9 mouse cellular contexts compared by ENCODE assay signal in genomic region chr15:98870179-98871069, GRCm38 (mm10). TPM values are rescaled to one million over a fixed set of nuclear protein-coding genes. Genes with fewer than 3 reads are reported as not detected.
A peak's percentile ranks its signal among the peaks of the same experiment; 100 is the strongest.
DNase-seq lines count a peak whose midpoint lies in the region; ATAC-seq and TF ChIP-seq lines count a peak whose summit lies in the region.
"Had no signal": no experiment of that assay in that cellular context is flagged by ENCODE, and none has a peak within 500 bp of the region (broad histone marks: within the 10 kb centered on the region; RNA-seq: fewer than 3 reads in every experiment).

No protein-coding gene starts in this region.

- under 1% methylated on average over 15 of the region's 16 CpGs for WGBS in heart, adult 2 months
- WGBS in intestine, postnatal 0 days, result under 1% methylated on average over 14 of the region's 16 CpGs
- under 1% methylated on average over 15 of the region's 16 CpGs for WGBS in liver, postnatal 0 days (ENCODE audit: insufficient replicate concordance)
- 2% methylated on average over 16 of the region's 16 CpGs for WGBS in spleen, adult 2 months

- ATAC-seq in intestine, postnatal 0 days, result no peak
- ATAC-seq in liver, postnatal 0 days, result no peak

- H3K4me1 ChIP-seq in heart, adult 2 months (ENCODE audit: control insufficient read depth, insufficient read depth, low read length), result peaks cover 14% of the 10 kb centered on the region
- H3K4me1 ChIP-seq in intestine, postnatal 0 days (replicated peaks; ENCODE audit: control insufficient read depth, insufficient read depth, low read length), result 0 out of 2 replicates have a peak, but pooled peaks cover 7% of the 10 kb centered on the region
- H3K4me1 ChIP-seq in liver, postnatal 0 days (ENCODE audit: insufficient read depth), result peaks cover 32% of the 10 kb centered on the region
- H3K4me1 ChIP-seq in spleen, adult 2 months (ENCODE audit: control insufficient read depth, insufficient read depth, insufficient read length), result peaks cover 21% of the 10 kb centered on the region

- peak; percentile 53 to 59 for DNase-seq in heart, adult 2 months
- no peak for DNase-seq in heart, postnatal 25 days (ENCODE audit: low spot score)
- DNase-seq in cerebellum, adult 11-12 months, result peak; percentile 77
- peak; percentile 48 for DNase-seq in gastrocnemius, adult 18-20 months (ENCODE audit: low spot score)
- peak; percentile 52 for DNase-seq in liver, postnatal 0 days
- DNase-seq in spleen, adult 2 months (ENCODE audit: low read depth in 1 of 2, low spot score in 2 of 2), result no peak
- DNase-seq in natural killer cell, adult 2 months (ENCODE audit: low spot score in 2 of 2), result no peak

- peak overlapping the region; percentile 100 for H3K27ac ChIP-seq in heart, adult 2 months
- H3K27ac ChIP-seq in intestine, postnatal 0 days (ENCODE audit: low read depth, low read length), result peak overlapping the region; percentile 98
- peak overlapping the region; percentile 96 for H3K27ac ChIP-seq in liver, postnatal 0 days (ENCODE audit: low read depth)
- peak overlapping the region; percentile 100 for H3K27ac ChIP-seq in spleen, adult 2 months (ENCODE audit: insufficient read depth, low read length)

- H3K4me3 ChIP-seq in heart, adult 2 months, result peak overlapping the region; percentile 99
- peak overlapping the region; percentile 87 for H3K4me3 ChIP-seq in intestine, postnatal 0 days (ENCODE audit: low read depth, low read length)
- H3K4me3 ChIP-seq in liver, postnatal 0 days (ENCODE audit: low read depth, low read length), result peak overlapping the region; percentile 87
- H3K4me3 ChIP-seq in spleen, adult 2 months (ENCODE audit: extremely low read depth, insufficient read depth, insufficient read length), result peak overlapping the region; percentile 100

- H3K27me3 ChIP-seq in heart, adult 2 months (ENCODE audit: control insufficient read depth, insufficient read depth, low read length), result no peaks in the 10 kb centered on the region
- no peaks in the 10 kb centered on the region for H3K27me3 ChIP-seq in intestine, postnatal 0 days (replicated peaks; ENCODE audit: control insufficient read depth, insufficient read depth, low read length)
- H3K27me3 ChIP-seq in liver, postnatal 0 days (ENCODE audit: insufficient read depth, low read length), result no peaks in the 10 kb centered on the region
- no peaks in the 10 kb centered on the region for H3K27me3 ChIP-seq in spleen, adult 2 months (ENCODE audit: control insufficient read depth, insufficient read depth, low read length)

- TF ChIP-seq POLR2A in heart, adult 2 months (IDR thresholded peaks at IDR 0.05; ENCODE audit: insufficient read depth, low read depth, low read length), result no peak
- no peak for TF ChIP-seq POLR2A in spleen, adult 2 months (IDR thresholded peaks at IDR 0.05; ENCODE audit: low read depth, low read length)

- H3K79me2 ChIP-seq in heart, adult 2 months (replicated peaks; ENCODE audit: control insufficient read depth, insufficient read depth, low read length), result peaks cover 8% of the 10 kb centered on the region; the same call in 1 of the 2 replicates

- H3K9ac ChIP-seq in heart, adult 2 months (ENCODE audit: low read depth, low read length), result peak overlapping the region; percentile 97
- H3K9ac ChIP-seq in intestine, postnatal 0 days (ENCODE audit: low read depth, low read length), result peak overlapping the region; percentile 98
- peak overlapping the region; percentile 99 for H3K9ac ChIP-seq in liver, postnatal 0 days (replicated peaks)

- H3K9me3 ChIP-seq in intestine, postnatal 0 days (ENCODE audit: control insufficient read depth), result no peaks in the 10 kb centered on the region
- no peaks in the 10 kb centered on the region for H3K9me3 ChIP-seq in liver, postnatal 0 days (ENCODE audit: low read length)

- no peak for TF ChIP-seq EP300 in heart, adult 2 months (IDR thresholded peaks at IDR 0.05; ENCODE audit: insufficient read depth, low read depth, low read length)
- no peak for TF ChIP-seq EP300 in liver, postnatal 0 days (IDR thresholded peaks at IDR 0.05; ENCODE audit: low read depth)

- no peaks in the 10 kb centered on the region; the same call in 1 of the 2 replicates for H3K36me3 ChIP-seq in heart, adult 2 months (ENCODE audit: control insufficient read depth, insufficient read depth, low read length)
- peaks cover 14% of the 10 kb centered on the region for H3K36me3 ChIP-seq in intestine, postnatal 0 days (ENCODE audit: control insufficient read depth, insufficient read depth)
- H3K36me3 ChIP-seq in liver, postnatal 0 days (replicated peaks; ENCODE audit: insufficient read depth, low read length), result peaks cover 17% of the 10 kb centered on the region
- H3K36me3 ChIP-seq in spleen, adult 2 months (ENCODE audit: control insufficient read depth, insufficient read depth, low read length), result peaks cover 7% of the 10 kb centered on the region

- TF ChIP-seq CTCF in heart, adult 2 months (IDR thresholded peaks at IDR 0.05), result no peak
- no peak for TF ChIP-seq CTCF in intestine, postnatal 0 days (IDR thresholded peaks at IDR 0.05; ENCODE audit: low read depth)
- no peak for TF ChIP-seq CTCF in liver, postnatal 0 days (IDR thresholded peaks at IDR 0.05; ENCODE audit: low read depth)
- no peak for TF ChIP-seq CTCF in spleen, adult 2 months (IDR thresholded peaks at IDR 0.05; ENCODE audit: extremely low read depth, insufficient read depth, insufficient read length, insufficient replicate concordance)

- intact Hi-C loops in heart, adult 2 months (cut with DNase I), result loop anchor here (2.0 kb wide), 1 partner anchor 40 kb away; the partner anchor contains the start of gene Prkag1
- intact Hi-C loops in heart, postnatal 25 days (cut with DNase I), result no loop called here

- peak overlapping the region; percentile 86 for H3K4me2 ChIP-seq in intestine, postnatal 0 days (replicated peaks; ENCODE audit: low read depth)
- peak overlapping the region; percentile 98 for H3K4me2 ChIP-seq in liver, postnatal 0 days (ENCODE audit: low read depth, low read length)

RNA-seq across cellular contexts. Expression of gene Kmt2d, which starts 0.6 kb away (rescaled TPM):
- 10 to 100 TPM; 51.3 to 56.5 TPM for total RNA-seq in heart, adult 2 months (2021)
- polyA plus RNA-seq in heart, adult 2 months (2012; rRNA removed), result 17.1 and 17.7 TPM in 2 replicates
- total RNA-seq in heart, postnatal 25 days (2021), result 10 to 100 TPM; 52.1 to 57.7 TPM
- 10 to 100 TPM; 43.2 to 50.1 TPM for total RNA-seq in gastrocnemius, adult 18-20 months (2021)
- polyA plus RNA-seq in intestine, postnatal 0 days (2015; fragmentation: Nextera tagmentation; extraction: Ambion mirVana), result 5.3 and 6.5 TPM in 2 replicates
- polyA plus RNA-seq in liver, postnatal 0 days (2015; fragmentation: Nextera tagmentation; extraction: Ambion mirVana), result 3.0 and 3.6 TPM in 2 replicates
- polyA plus RNA-seq in spleen, adult 2 months (2012; rRNA removed), result 55.6 and 58.7 TPM in 2 replicates

RNA-seq across cellular contexts. Expression of gene Rhebl1, which starts 23.9 kb away (rescaled TPM):
- total RNA-seq in heart, adult 2 months (2021), result 1 to 10 TPM; 1.6 to 2.3 TPM
- polyA plus RNA-seq in heart, adult 2 months (2012; rRNA removed), result 3.7 and 4.4 TPM in 2 replicates
- 1 to 10 TPM; 2.0 to 2.8 TPM for total RNA-seq in heart, postnatal 25 days (2021)
- total RNA-seq in gastrocnemius, adult 18-20 months (2021), result 1 to 10 TPM; 1.3 TPM
- polyA plus RNA-seq in intestine, postnatal 0 days (2015; fragmentation: Nextera tagmentation; extraction: Ambion mirVana), result 9.4 and 9.7 TPM in 2 replicates
- 1.4 and 1.8 TPM in 2 replicates for polyA plus RNA-seq in liver, postnatal 0 days (2015; fragmentation: Nextera tagmentation; extraction: Ambion mirVana)
- polyA plus RNA-seq in spleen, adult 2 months (2012; rRNA removed), result 5.4 and 6.0 TPM in 2 replicates

RNA-seq across cellular contexts. Expression of gene Dhh, which starts 27.9 kb away (rescaled TPM):
- total RNA-seq in heart, adult 2 months (2021), result 1 to 10 TPM in 1 of 2 experiments, under 1 TPM in 1; 0.73 to 1.5 TPM
- 0.94 and 1.8 TPM in 2 replicates for polyA plus RNA-seq in heart, adult 2 months (2012; rRNA removed)
- 1 to 10 TPM; 1.8 TPM for total RNA-seq in heart, postnatal 25 days (2021)
- 1 to 10 TPM in 1 of 2 experiments, under 1 TPM in 1; 0.75 to 1.5 TPM for total RNA-seq in gastrocnemius, adult 18-20 months (2021)
- polyA plus RNA-seq in intestine, postnatal 0 days (2015; fragmentation: Nextera tagmentation; extraction: Ambion mirVana), result 0.88 and 0.93 TPM in 2 replicates
- polyA plus RNA-seq in liver, postnatal 0 days (2015; fragmentation: Nextera tagmentation; extraction: Ambion mirVana), result 0.07 TPM in 1 of 2 replicates, not detected in the other
- 1.6 and 2.3 TPM in 2 replicates for polyA plus RNA-seq in spleen, adult 2 months (2012; rRNA removed)
- total RNA-seq: hematopoietic stem cell, adult 5-6 weeks had no signal

RNA-seq across cellular contexts. Expression of gene Prkag1, which starts 39.1 kb away (rescaled TPM):
- 100 to 1,000 TPM; 104 to 114 TPM for total RNA-seq in heart, adult 2 months (2021)
- polyA plus RNA-seq in heart, adult 2 months (2012; rRNA removed), result 95.7 and 200 TPM in 2 replicates
- total RNA-seq in heart, postnatal 25 days (2021), result 100 to 1,000 TPM in 1 of 2 experiments, 10 to 100 TPM in 1; 90.5 to 103 TPM
- 10 to 100 TPM; 48.1 to 49.6 TPM for total RNA-seq in gastrocnemius, adult 18-20 months (2021)
- polyA plus RNA-seq in intestine, postnatal 0 days (2015; fragmentation: Nextera tagmentation; extraction: Ambion mirVana), result 67.0 and 67.3 TPM in 2 replicates
- polyA plus RNA-seq in liver, postnatal 0 days (2015; fragmentation: Nextera tagmentation; extraction: Ambion mirVana), result 42.0 and 47.4 TPM in 2 replicates
- polyA plus RNA-seq in spleen, adult 2 months (2012; rRNA removed), result 42.2 and 45.1 TPM in 2 replicates

RNA-seq across cellular contexts. Expression of gene Lmbr1l, which starts 47.6 kb away (rescaled TPM):
- 10 to 100 TPM in 1 of 2 experiments, 1 to 10 TPM in 1; 7.1 to 11.1 TPM for total RNA-seq in heart, adult 2 months (2021)
- polyA plus RNA-seq in heart, adult 2 months (2012; rRNA removed), result 23.2 and 25.0 TPM in 2 replicates
- total RNA-seq in heart, postnatal 25 days (2021), result 10 to 100 TPM; 11.5 to 13.4 TPM
- 1 to 10 TPM; 4.8 to 4.9 TPM for total RNA-seq in gastrocnemius, adult 18-20 months (2021)
- 27.0 and 30.6 TPM in 2 replicates for polyA plus RNA-seq in intestine, postnatal 0 days (2015; fragmentation: Nextera tagmentation; extraction: Ambion mirVana)
- polyA plus RNA-seq in liver, postnatal 0 days (2015; fragmentation: Nextera tagmentation; extraction: Ambion mirVana), result 4.9 and 5.1 TPM in 2 replicates
- 112 and 191 TPM in 2 replicates for polyA plus RNA-seq in spleen, adult 2 months (2012; rRNA removed)

Comparison
In these comparisons a context has a peak if more than half of its experiments do, and no peak if none do; other contexts are left out.
1. DNase-seq: peak in heart, adult 2 months (2 of 2), cerebellum, adult 11-12 months (single experiment), gastrocnemius, adult 18-20 months (single experiment) and liver, postnatal 0 days (single experiment); none in heart, postnatal 25 days (single experiment), spleen, adult 2 months (0 of 2) and natural killer cell, adult 2 months (0 of 2).
2. Peak in every context shown above with its lines, with median percentiles within 50 percentile points of each other: H3K27ac ChIP-seq, H3K4me3 ChIP-seq and H3K9ac ChIP-seq.